Mouse (Mus musculus): ENCODE data around the gene Cyp4a12a. TPM values are rescaled to one million over a fixed set of nuclear protein-coding genes. Genes with fewer than 3 reads are reported as not detected.
"Not testable (repeated sequence)": the region's sequence is repeated elsewhere in the genome, so short reads cannot be mapped to it uniquely, and the experiment has no call there.

The Cyp4a12a gene
- polyA plus RNA-seq (2012; rRNA removed): not detected in 2 replicates

DNA sequence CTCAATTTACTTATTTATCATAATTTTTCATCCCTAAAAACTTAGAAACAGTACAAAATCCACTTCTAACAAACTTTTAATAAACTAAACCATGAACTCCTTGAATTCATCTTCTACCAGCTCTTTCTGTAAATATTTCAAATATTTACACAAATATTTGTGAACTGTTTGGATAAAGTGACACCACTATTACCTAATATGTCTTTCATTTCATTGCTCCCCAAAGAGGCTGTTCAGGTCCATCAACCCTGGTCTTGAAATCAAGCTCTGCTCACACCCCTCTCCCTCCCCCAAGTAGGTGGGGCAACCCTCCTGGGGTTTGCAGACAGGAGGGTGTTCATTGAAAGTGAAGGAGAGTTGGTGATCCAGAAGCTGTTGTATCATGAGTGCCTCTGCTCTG lies at the start of gene Cyp4a12a:
Gene Cyp4a12a (plus strand): TSS at position 301 of the 400 bp plus-strand sequence.
- DNase-seq (ENCODE audit: low read depth in 1 of 2, low spot score in 2 of 2); H3K4me3 ChIP-seq (ENCODE audit: extremely low read depth, insufficient read depth, insufficient read length); H3K27me3 ChIP-seq (ENCODE audit: control insufficient read depth, insufficient read depth, low read length); H3K27ac ChIP-seq (ENCODE audit: insufficient read depth, low read length); H3K4me1 ChIP-seq (ENCODE audit: control insufficient read depth, insufficient read depth, insufficient read length); H3K36me3 ChIP-seq (ENCODE audit: control insufficient read depth, insufficient read depth, low read length): not testable (repeated sequence)

DNA sequence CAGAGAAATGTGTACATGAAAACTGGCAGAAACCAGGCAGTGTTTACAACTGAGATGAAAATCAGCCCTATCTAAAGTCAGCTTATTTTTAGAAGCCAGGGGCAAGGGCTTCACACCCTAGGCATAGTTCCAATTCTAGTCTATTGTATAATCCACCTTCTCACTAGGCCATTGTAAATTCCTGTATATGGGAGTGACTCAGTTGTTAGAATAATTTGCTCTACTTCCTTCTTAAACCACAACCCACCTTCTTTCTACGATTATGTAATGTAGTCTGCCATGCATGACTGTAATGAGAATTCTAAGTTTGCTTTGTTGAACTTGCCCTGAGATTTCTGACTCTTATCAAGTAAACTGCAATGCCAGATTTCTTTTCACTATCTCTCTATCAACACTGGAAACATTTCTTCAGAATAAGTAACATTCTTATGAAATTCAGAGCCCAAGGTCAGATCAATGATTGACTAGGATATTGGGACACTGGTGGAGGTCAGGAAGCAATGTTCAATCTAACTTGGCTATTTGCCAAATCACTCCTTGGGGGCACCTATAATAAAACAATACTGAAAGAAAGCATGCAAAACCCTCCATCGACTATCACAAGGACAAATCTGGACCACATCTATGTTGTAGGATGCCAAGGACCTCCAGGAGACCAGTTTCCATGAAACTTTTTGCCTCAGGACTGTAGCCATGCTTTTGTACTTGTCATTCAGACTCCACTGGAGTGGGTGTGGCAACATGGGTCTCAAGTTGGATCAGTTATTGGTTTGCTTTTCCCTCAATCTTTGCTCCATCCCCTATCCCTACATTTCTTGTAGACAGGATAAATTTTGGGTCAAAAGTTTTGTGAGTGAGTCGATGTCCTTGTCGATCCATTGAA lies 33.9 kb upstream of the Cyp4a12a start:
- not testable (repeated sequence) for DNase-seq (ENCODE audit: low read depth in 1 of 2, low spot score in 2 of 2); H3K27ac ChIP-seq (ENCODE audit: insufficient read depth, low read length); H3K36me3 ChIP-seq (ENCODE audit: control insufficient read depth, insufficient read depth, low read length); H3K27me3 ChIP-seq (ENCODE audit: control insufficient read depth, insufficient read depth, low read length); H3K4me1 ChIP-seq (ENCODE audit: control insufficient read depth, insufficient read depth, insufficient read length); H3K4me3 ChIP-seq (ENCODE audit: extremely low read depth, insufficient read depth, insufficient read length)
- WGBS: 89% methylated on average over 3 of the region's 4 CpGs

GRCm38 (mm10) chr4:115278215-115278982 lies 20.4 kb upstream of the Cyp4a12a start:
- not testable (repeated sequence) for H3K27me3 ChIP-seq (ENCODE audit: control insufficient read depth, insufficient read depth, low read length); H3K36me3 ChIP-seq (ENCODE audit: control insufficient read depth, insufficient read depth, low read length); H3K27ac ChIP-seq (ENCODE audit: insufficient read depth, low read length); H3K4me1 ChIP-seq (ENCODE audit: control insufficient read depth, insufficient read depth, insufficient read length); H3K4me3 ChIP-seq (ENCODE audit: extremely low read depth, insufficient read depth, insufficient read length); DNase-seq (ENCODE audit: low read depth in 1 of 2, low spot score in 2 of 2)
- 84% methylated on average over 2 of the region's 3 CpGs for WGBS

DNA sequence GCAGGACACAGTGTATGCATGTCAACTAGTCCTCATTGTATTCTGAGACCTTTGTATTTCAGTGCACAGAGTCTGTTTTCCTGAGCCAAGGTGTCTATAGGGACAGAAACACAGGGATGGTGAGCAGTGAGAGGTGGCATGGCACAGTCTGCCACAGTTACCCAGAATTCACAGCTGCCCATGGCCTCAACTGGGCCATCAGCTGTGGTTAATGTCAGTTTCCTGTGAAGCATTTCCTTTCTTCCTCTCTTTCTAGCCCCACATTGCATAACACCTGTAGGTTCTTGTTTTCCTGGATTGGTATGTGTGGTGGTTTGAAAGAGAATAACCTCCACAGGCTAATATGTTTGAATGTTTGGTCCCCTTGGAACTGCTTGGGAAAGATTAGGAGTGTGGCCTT lies 18.5 kb upstream of the Cyp4a12a start:
- H3K36me3 ChIP-seq (ENCODE audit: control insufficient read depth, insufficient read depth, low read length): no peaks in the 10 kb centered on the region
- no peaks in the 10 kb centered on the region for H3K4me1 ChIP-seq (ENCODE audit: control insufficient read depth, insufficient read depth, insufficient read length)
- no peak overlapping the region for H3K27ac ChIP-seq (ENCODE audit: insufficient read depth, low read length)
- no peak overlapping the region for H3K4me3 ChIP-seq (ENCODE audit: extremely low read depth, insufficient read depth, insufficient read length)
- no peaks in the 10 kb centered on the region for H3K27me3 ChIP-seq (ENCODE audit: control insufficient read depth, insufficient read depth, low read length)
- TF ChIP-seq CTCF (IDR thresholded peaks at IDR 0.05; ENCODE audit: extremely low read depth, insufficient read depth, insufficient read length, insufficient replicate concordance) (no peak), POLR2A (IDR thresholded peaks at IDR 0.05; ENCODE audit: low read depth, low read length) (no peak)
- no peak for DNase-seq (ENCODE audit: low read depth in 1 of 2, low spot score in 2 of 2)

- H3K27me3 ChIP-seq (ENCODE audit: control insufficient read depth, insufficient read depth, low read length); H3K4me1 ChIP-seq (ENCODE audit: control insufficient read depth, insufficient read depth, insufficient read length); DNase-seq (ENCODE audit: low read depth in 1 of 2, low spot score in 2 of 2); H3K27ac ChIP-seq (ENCODE audit: insufficient read depth, low read length); H3K36me3 ChIP-seq (ENCODE audit: control insufficient read depth, insufficient read depth, low read length): not testable (repeated sequence)
- H3K4me3 ChIP-seq (ENCODE audit: extremely low read depth, insufficient read depth, insufficient read length): peak overlapping the region; percentile 13; the same call in 1 of the 2 replicates
- 29% methylated on average over 10 of the region's 10 CpGs for whole genome bisulfite sequencing
These were observed 18.1 kb upstream of the Cyp4a12a start for GRCm38 (mm10) chr4:115280779-115281178.

DNA sequence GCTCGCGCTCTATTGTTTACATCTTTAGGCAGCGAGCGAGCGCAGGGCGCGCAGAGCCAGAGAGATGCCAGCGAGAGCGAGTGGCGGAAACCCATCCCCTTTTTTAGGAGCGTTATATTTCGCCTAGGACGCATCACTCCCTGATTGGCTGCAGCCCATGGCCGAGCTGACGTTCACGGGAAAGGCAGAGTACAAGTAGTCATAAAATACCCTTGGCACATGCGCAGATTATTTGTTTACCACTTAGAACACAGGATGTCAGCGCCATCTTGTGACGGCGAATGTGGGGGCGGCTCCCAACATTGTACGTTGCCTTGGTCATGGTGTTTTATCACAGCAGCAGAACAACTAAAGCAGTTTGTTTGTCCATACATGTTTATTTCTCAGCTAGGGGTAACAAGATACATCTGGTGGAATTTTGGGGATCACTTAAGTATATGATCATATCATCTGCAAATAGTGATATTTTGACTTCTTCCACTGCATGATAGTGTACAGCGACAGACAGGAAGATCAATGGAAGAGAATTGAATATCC lies 17.5 kb upstream of the Cyp4a12a start:
- not testable (repeated sequence) for H3K4me1 ChIP-seq (ENCODE audit: control insufficient read depth, insufficient read depth, insufficient read length); H3K4me3 ChIP-seq (ENCODE audit: extremely low read depth, insufficient read depth, insufficient read length); H3K27ac ChIP-seq (ENCODE audit: insufficient read depth, low read length); H3K27me3 ChIP-seq (ENCODE audit: control insufficient read depth, insufficient read depth, low read length); H3K36me3 ChIP-seq (ENCODE audit: control insufficient read depth, insufficient read depth, low read length); DNase-seq (ENCODE audit: low read depth in 1 of 2, low spot score in 2 of 2)
- 40% methylated on average over 23 of the region's 23 CpGs for WGBS

DNA sequence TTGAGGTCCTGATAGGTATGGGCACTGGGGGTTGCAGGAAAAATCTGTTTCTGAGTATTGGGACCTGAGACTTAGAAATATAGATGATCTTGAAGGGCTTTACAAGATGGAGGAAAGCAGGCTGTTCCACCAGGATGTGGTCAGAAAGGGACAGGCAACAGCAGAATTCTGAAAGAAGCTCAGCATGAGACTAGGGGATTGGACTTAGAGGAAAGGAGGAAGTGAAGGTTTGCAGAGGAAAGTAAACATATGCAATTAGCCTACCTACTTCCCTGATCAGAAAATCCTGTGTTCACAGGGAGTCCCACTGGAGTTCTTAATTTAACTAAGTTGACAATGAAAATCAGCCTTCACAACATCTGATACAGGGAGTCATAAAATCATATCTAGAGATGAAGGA lies 26.9 kb downstream of the Cyp4a12a start:
- not testable (repeated sequence) for H3K4me1 ChIP-seq (ENCODE audit: control insufficient read depth, insufficient read depth, insufficient read length); DNase-seq (ENCODE audit: low read depth in 1 of 2, low spot score in 2 of 2)

DNA sequence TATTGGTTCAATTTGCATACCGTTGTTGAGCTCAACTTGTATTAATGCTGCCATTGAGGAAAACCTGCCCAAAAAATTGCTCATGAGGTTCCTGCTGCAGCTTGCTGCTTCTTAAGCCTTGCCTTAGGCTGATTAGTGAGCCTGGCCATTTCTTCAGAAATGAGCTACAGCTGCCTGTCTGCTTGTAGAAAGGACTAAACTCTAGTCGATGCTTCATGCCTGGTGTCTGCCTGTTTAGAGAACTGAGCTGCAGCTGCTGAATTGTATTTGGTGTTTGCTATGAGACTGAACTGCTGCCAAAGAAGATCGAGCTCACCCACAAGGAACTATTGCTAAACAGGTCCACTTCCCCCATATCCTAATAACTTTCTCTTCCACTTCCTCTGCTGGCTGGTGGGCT lies 66.8 kb downstream of the Cyp4a12a start:
- H3K27ac ChIP-seq (ENCODE audit: insufficient read depth, low read length); H3K36me3 ChIP-seq (ENCODE audit: control insufficient read depth, insufficient read depth, low read length); DNase-seq (ENCODE audit: low read depth in 1 of 2, low spot score in 2 of 2); H3K4me3 ChIP-seq (ENCODE audit: extremely low read depth, insufficient read depth, insufficient read length); H3K27me3 ChIP-seq (ENCODE audit: control insufficient read depth, insufficient read depth, low read length); H3K4me1 ChIP-seq (ENCODE audit: control insufficient read depth, insufficient read depth, insufficient read length): not testable (repeated sequence)
- WGBS: 53% methylated on average over 3 of the region's 3 CpGs

More for the DNA sequence above, 26.9 kb downstream of the Cyp4a12a start:
- not testable (repeated sequence) for H3K4me3 ChIP-seq (ENCODE audit: extremely low read depth, insufficient read depth, insufficient read length); H3K27me3 ChIP-seq (ENCODE audit: control insufficient read depth, insufficient read depth, low read length); H3K27ac ChIP-seq (ENCODE audit: insufficient read depth, low read length); H3K36me3 ChIP-seq (ENCODE audit: control insufficient read depth, insufficient read depth, low read length)

DNA sequence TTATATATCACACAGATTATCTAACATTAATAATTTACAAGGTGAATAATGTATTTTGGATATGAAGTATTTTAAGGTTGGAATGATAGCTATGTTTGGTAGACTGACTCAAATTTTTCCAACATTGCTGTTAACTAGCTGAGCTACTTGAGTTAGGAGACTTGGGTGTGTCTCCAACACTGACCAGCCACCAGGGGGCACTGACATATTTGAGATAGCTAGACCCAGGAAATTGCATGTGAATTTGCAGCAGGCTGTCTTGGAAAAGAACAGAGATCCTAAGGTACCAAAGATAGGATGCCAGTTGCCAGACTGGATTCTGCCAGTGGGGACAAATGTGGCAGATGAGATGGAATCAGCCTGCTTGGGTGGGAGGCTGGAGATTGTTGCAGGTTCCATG lies 69.2 kb downstream of the Cyp4a12a start:
- not testable (repeated sequence) for H3K4me1 ChIP-seq (ENCODE audit: control insufficient read depth, insufficient read depth, insufficient read length); DNase-seq (ENCODE audit: low read depth in 1 of 2, low spot score in 2 of 2)

More for the DNA sequence above, 69.2 kb downstream of the Cyp4a12a start:
- H3K27me3 ChIP-seq (ENCODE audit: control insufficient read depth, insufficient read depth, low read length); H3K27ac ChIP-seq (ENCODE audit: insufficient read depth, low read length); H3K36me3 ChIP-seq (ENCODE audit: control insufficient read depth, insufficient read depth, low read length); H3K4me3 ChIP-seq (ENCODE audit: extremely low read depth, insufficient read depth, insufficient read length): not testable (repeated sequence)
